Mouse (Mus musculus) bone marrow, adult 2 months (tissue): ENCODE measurements around the gene Sdk2.

Experiments used
- CTCF ChIP-seq: fragments of 200-500 bp; IDR thresholded peaks from 2 replicates; pipeline ENCODE4 v1.5.1; 2011; ENCODE audit warnings: low read length, control low read depth; ENCODE audit not compliant: control insufficient read depth, insufficient read depth
- POLR2A ChIP-seq: fragments of 200-500 bp; IDR thresholded peaks from 2 replicates; pipeline ENCODE4 v1.6.1; 2011; ENCODE audit warnings: low read depth, mild to moderate bottlenecking, control low read depth, low read length, borderline replicate concordance; ENCODE audit not compliant: control insufficient read depth

DNA sequence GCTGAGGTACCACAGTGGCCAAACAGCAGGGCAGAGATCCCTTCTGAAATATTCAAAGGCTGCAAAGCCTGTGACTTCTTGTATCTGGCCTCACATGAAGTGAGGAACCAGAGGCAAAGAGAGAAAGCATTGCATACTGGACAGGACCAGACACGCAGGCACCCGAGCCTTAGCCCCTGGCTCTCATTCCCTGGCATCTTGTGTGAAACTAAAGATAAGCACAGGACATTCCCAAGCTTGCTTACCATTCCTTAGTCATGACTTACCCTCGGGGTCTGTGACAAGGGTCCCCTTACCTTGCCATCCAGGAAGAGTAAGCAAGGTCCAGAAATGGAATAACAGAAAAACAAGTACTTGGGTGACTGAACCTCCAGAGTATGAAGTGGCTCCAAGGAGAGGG lies 16.3 kb downstream of the Sdk2 start:
- TF ChIP-seq POLR2A (no peak), CTCF (no peak)
